Mouse (Mus musculus) activated CD4-positive, CD25-positive, alpha-beta regulatory T cell (primary cell): ENCODE results near the gene Gpr22. TPM values are rescaled to one million over a fixed set of nuclear protein-coding genes. Genes with fewer than 3 reads are reported as not detected.

Experiments used
- polyA plus RNA-seq, 2 experiments: library from polyadenylated mRNA; unstranded; fragments of 100-300 nt; shearing (Covaris generic); gene quantifications; one replicate each; pipeline ENCODE4 v1.2.1; 2017

Gpr22 gene
- 1 to 10 TPM in 1 of 2 experiments, under 1 TPM in 1; 0.77 to 1.9 TPM for polyA plus RNA-seq

GRCm38 (mm10) chr12:31713600-31713999 lies at the start of gene Gpr22:
Gene Gpr22, minus strand, starts transcription at chr12:31713947.

Other genes starting within 250 kb of the Gpr22 start
- gene Cbll1, start 214.3 kb downstream of the Gpr22 start, polyA plus RNA-seq, result 10 to 100 TPM; 28.4 to 30.5 TPM
- not detected for gene Slc26a4, start 154.0 kb downstream of the Gpr22 start, polyA plus RNA-seq
- 10 to 100 TPM; 73.0 to 73.3 TPM for gene Bcap29, start 79.3 kb downstream of the Gpr22 start, polyA plus RNA-seq
- gene Dus4l, start 59.1 kb downstream of the Gpr22 start, polyA plus RNA-seq, result 10 to 100 TPM in 1 of 2 experiments, 1 to 10 TPM in 1; 8.0 to 13.0 TPM
- gene Cog5, start 59.1 kb downstream of the Gpr22 start, polyA plus RNA-seq, result 10 to 100 TPM; 34.0 to 57.0 TPM
- gene Hbp1, start 236.6 kb upstream of the Gpr22 start, polyA plus RNA-seq, result 100 to 1,000 TPM; 108 to 113 TPM